Mouse (Mus musculus) cerebellum, postnatal 4 days (tissue): Measurements from ENCODE around the gene Tmem132d.

Source experiments
- DNase-seq, 2 experiments: peaks; one replicate each; pipeline ENCODE4 v3.0.0; 2022; ENCODE audit warnings: low spot score in 2 of 2, mixed read lengths in 1 of 2

The Tmem132d gene

DNA sequence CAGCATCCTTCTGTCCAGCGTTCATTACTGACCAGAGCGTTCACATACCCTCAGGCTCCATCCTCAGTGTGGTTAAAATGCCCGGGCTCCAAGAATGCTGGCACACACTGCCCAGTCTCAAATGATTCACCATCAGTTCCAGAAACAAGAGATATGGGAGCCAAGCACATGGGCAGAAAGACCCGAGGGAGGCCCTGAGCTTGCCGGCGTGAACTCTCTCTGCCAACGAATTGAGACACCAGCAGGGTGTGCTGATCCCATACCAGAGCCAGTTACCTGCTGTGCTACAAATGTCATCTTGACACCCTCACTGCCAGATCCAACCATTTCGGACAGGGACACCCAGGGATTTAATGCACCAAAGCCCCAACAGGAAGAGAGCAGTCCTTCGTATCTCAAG, 25.3 kb downstream of the Tmem132d start:
- DNase-seq: peak in 1 of 2 experiments; percentile 17

DNA sequence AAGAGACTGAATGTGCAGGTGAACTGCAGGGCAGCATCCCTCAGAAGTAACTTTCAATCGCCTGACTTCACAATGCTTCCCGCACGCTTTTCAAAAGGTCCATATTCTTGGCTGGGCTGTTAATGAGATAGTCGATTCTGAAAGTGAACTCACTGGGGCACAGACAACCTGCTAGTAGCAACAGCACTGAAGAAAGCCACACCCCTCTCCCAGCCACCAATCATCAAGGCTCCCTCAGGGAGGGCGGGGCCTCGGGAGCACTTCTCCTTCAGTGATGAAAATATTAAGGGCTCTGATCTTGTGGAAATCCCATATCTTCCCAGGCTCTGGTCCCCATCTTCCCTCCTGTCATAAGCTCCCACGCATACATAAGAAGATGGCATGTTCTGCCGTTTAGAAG, 27.8 kb downstream of the Tmem132d start:
- no peak for DNase-seq

DNA sequence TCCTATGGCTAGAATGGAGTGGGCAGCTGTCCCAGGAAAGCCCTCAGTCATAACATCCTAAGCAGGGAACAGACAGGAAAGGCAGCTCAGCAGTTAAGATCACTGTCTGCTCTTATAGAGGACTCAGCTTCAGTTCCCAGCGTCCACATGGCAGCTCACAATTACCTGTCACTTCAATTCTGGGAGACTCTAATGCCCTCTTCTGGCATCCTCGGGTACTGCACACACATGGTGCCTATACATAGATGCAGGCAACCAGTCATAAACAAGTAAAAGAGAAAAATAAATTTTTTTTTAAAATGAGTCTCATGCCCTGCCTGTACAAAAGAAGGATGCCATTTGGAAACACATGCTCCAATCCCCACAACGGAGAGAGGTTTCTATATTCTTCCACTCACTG, 28.7 kb downstream of the Tmem132d start:
- DNase-seq: no peak

DNA sequence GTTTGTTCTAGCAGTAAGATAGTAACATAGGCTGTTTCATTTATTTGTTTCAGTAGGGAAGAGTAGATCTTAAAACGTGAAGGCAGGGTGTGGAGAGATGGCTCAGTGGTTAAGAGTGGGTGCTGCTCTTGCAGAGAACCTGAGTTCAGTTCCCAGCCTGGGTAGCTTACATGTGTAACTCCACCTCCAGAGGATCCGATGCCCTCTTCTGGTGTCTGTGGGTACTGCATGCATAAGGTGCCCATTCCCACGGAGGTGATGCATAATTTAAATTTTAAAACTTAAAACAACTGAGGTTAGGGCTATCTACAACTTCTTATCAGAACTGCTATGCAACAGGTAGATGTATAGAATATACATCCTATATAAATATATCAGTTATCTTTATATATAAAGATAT, 40.5 kb downstream of the Tmem132d start:
- no peak for DNase-seq

DNA sequence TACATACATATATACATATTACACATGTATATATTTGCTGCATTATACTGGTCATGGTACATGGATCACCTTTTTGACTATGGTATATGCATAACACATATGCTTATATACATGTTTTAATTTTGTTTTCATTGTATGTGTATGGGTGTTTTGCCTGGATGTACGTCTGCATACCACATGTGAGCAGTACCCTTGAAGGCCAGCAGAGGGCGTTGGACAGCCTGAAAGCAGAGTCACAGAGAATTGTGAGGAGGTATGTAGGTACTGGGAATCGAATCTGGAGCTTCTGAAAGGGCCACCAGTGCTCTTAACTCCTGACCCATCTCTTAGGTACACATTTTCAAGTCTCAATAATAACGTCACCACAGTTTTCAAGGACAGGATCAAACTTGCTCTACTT, 43.2 kb downstream of the Tmem132d start:
- DNase-seq: peak in 1 of 2 experiments; percentile 8

DNA sequence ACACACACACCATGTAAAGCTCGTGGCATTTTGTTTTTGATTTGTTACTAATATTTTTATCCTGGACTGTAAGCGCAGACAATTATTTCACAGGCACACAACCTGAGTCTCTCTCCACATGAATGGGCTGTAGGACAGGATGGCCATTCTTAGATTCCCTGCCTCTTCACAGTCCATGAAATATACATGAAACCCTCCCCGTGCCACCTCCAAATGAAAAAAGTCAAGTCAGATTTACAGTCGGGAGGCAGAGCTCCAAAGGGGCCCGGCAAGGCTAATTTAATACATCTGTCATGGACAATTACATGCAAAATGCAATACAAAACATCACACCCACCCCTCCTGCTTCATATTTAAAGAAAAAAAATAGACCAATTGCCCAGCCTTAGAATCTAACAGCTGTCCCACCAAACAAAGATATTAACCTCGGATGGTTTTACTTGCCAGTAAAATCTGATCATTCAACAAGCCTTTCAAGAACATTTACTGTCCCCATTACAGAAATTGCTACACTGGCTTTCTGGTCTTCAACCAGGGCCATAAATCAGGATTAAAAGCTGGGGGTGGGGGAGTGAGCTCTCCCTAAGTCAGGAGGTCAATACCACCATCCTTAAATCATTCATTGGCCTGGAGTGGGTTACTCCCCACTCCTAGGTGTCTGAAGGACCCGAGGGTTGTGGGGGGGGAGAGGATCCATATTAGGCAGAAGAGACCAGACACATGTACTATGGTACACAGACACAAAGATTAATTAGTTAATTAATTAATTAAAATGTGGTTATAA, 44.3 kb downstream of the Tmem132d start:
- no peak for DNase-seq

DNA sequence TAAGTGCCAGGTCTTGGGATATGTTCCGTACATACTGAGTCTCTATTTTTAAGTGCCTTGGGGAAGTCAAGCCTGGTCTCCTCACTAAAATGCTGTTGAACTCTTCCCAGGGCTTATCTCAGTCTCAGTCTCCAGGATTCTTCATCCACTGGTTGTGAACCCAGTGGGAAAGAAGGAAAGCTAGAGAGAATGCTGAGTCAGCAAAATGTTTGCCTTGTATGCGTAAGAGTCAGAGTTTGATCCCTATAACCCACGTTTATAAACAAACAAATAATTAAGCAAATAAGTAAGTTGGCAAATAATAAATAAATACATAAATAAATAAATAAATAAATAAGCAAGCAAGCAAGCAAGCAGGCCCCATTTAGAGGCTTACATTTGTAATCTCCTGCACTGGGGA, 63.1 kb downstream of the Tmem132d start:
- DNase-seq: no peak

DNA sequence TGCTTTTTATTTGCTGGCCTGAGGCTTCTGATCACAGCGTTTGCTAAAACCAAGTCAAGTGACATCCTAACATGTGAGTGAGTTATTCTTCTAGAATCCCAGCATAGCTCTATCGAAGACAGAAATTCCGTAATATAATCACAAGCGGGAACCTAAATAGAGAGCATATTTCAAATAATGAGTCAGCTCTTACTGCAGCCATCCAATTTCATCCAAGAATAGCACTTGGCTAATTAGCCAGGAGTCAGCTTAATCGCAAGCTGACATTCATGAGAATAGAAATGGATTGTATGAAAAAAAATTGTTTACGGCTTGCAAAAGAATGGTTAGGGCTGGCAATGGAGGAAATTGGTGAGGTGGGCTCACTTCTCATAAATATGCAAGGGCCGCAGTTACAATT, 63.8 kb downstream of the Tmem132d start:
- no peak for DNase-seq

DNA sequence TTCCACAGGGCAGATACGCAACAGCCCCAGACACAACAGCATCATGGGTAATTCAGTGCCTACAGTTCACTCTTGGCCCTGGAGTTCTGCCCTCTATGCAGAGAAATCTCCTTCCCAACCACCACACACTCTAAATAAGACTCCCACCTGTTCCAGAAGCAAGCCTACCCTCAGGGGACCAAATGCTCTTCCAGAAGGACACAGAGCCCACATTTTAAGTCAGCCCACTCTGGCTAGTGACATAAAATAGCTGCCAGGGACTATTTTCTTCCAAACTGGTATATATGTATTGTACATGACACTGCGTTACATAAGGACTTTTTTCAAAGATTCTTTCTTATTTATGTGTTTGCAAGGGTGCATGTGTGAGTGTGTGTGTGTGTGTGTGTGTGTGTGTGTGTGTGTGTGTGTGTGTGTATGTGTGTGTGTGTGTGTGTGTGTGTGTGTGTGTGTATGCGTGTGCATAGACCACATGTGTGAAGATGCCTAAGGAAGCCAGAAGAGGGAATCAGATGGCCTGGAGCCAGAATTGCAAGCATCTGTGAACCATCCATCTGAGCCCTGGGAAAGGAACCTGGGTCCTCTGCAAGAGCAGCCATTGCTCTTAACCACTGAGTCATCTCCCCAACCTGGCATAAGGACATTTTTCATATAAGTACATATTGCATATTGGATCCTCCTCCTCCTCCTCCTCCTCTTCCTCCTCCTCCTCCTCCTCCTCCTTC, 67.5 kb downstream of the Tmem132d start:
- no peak for DNase-seq

DNA sequence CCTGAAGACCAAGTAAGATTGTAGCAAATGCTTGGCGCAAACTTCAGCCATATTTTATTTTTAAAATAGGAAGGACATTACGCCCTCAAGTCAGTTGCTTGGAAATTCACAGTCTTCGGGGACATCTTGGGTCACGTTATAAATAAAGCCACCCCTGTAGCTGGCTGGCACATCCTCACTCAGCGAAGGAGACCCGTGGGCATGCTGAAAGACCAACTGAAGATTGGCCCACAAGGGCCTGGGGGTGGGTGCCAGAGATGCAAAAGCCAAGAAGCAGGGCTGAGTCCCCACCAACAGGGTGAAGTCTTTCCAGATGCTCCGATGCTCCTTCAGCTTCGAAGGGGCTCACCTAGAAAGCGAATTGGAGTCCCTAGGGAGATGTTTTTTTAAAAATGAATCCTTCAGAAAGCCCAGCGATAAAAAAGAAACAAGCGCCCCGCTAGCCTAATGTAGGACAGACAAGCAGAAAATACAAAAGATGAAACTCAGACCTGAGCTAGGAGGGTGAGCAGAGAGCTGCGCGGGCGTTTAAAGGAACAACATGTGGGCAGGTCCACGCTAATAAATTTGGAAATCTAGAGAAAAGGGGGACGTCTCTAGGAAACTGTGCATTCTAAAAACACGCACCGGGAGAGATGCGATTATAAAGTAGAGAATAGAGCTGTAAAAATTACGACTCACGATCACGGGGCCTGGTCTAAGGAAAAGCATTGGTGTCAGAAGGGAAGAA, 71.8 kb downstream of the Tmem132d start:
- no peak for DNase-seq

DNA sequence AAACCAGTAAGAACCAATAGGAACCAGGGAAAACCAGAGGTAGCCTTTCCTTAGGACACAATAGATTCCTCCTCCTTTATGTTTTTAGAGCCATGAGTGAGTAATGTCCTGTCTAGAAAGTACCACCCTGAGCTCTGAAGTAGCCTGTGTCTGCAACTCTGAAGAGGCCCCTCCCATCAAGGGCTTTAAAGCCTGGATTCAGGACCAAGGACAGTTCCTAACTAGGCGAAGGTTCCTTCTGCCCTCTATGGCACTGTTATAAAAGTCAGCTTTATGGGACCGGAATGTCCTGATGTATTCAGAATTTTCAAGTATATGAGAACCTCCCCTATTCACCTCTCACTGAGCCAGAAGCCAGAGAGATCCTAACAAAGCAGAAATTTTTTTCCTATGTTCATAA, 84.0 kb downstream of the Tmem132d start:
- no peak for DNase-seq

DNA sequence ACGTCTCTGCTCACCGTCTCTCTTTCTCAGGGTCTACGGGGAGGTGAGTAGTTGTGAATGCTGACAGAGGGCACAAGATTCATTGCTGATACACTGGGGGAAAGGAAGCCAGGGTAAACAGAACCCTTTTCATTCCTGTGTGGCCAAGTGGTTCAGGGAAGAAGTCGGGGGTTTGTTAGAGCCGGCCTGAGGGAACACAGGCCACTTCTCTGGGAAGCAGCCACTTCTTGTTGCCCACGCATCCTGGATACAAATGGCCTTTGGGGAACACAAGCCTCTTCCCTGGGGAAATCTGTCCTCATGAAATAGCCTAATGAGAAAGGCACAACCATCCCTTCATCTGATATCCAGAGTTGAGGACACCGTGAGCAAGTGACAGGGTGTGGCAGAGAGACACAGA, 96.0 kb downstream of the Tmem132d start:
- DNase-seq: no peak

DNA sequence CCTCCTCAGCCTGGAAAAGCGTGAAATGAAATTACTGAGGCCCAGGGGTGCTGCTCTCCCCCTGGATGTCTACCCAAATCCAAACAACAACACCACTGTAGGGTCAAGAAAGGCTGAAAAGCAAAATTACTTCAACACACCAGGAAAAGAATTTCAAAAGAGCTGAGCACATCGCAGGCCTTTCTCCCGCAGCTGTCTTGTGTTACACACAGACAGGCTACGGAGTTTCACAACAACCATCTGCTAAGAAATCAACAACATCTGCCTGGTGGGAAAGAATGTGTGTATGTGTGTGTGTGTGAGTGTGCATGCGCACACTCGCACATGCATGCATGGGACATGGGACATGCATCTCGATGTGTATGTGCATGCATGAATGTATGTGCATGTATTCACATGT, 100.1 kb downstream of the Tmem132d start:
- no peak for DNase-seq

DNA sequence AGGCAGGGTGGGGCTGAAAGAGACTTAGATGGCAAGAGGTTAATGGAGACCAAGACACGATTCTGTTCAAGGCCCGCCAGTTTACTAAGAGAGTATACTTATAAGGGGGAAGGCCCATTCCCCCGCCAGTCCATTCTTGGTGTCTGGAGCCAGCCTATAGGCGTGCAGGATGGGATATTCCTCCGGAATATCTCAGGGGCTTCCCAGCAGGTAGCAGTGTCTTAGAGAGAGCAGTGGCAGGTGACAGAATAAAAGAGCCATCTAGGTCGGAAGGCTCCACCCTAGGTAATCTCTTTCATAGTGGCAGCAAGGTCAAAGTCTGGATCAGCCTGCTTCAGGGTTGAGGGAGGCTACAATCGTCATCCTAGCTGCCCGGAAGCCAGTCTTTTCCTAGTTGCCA, 102.5 kb downstream of the Tmem132d start:
- no peak for DNase-seq

DNA sequence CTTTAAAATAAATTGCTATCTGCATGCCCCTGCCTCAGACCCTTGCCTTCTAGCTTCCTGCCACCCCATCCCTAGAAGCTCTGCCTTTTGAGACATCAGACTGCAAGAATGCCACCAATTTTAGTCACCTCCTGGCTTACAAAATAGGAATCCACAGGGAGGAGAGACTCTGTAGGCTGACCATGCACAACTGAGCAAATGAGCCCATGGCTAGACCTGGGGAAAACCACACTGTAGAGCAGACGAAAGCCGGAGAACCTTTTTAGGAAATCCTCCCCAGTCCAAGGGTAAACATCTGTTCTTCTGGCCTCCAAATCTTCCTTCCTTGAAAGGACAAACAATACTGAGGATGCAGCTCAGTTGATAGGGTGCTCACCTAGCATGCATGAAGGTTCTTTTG, 130.5 kb downstream of the Tmem132d start:
- DNase-seq: no peak

DNA sequence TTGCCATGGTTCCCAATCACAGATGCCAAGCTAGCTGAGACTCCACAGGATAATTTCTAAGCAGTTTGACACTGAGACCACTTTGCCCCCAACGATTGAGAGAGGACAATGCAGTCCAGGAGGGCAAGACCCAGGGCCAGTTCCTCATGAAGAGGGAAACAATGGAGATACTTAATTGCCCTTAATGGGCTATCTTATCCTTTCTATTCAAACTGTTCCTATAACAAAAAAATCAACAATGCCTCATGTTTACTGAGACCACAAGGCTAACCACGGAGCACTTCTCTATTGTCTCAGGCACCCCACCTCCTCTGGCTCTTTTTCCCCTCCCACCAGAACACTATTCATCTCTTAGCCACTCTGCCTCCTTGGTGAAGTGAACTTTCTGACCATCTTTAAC, 141.7 kb downstream of the Tmem132d start:
- no peak for DNase-seq

DNA sequence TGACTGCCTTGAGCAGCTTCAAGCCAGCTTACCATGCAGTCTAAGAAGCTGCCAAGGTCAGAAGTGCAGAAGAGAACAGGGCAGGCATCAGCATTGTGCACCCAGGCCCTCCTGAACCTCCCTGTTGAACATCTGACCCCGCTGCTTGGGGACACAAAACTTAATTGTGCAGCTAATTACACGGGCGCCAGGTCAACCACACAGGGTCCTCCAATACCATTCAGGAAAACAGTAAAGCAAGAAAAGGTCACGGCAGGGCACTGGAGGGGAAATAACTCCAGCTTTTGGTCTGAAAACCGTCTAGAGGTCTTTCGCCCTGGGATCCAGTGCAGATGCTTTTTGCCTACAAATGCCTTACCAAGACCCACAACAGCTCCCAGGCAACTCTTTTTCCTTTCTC, 159.6 kb downstream of the Tmem132d start:
- no peak for DNase-seq

DNA sequence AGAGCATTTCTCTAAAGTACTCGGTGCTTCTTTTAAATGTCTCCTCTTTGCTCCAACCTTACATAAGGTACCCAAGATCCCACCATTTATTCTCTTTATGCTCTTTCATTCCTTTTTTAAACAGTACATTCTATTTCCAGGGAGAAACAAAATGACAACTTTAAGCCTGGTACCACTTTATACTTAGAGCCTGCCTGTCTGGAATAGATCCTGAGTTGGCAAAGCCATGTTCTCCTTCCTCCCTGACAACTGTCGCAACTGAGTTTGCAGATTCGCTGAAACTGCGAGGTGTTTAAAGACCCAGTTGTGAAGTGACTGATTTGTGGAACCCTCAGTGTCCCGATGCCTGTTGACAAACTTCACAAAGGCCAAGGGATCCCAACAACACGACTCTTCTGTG, 165.5 kb downstream of the Tmem132d start:
- DNase-seq: no peak

DNA sequence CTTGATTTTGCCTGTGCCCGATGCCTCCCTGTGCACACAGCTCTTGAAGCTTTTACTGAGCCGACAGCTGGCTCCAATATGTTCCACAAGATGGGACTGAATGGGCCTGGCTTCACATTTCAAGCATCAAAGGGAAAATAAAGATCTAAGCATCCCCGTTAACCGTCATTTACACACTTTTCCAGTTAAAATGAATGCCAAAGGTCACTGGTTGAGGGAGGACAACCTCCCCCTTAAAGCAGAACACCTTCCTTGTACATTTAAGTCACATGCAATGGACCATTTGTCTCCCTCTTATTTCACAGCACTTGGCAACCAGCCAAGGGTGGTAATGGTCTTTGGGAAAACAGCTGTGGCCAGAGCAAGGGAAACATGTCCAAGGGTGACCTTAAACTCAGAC, 188.7 kb downstream of the Tmem132d start:
- no peak for DNase-seq

DNA sequence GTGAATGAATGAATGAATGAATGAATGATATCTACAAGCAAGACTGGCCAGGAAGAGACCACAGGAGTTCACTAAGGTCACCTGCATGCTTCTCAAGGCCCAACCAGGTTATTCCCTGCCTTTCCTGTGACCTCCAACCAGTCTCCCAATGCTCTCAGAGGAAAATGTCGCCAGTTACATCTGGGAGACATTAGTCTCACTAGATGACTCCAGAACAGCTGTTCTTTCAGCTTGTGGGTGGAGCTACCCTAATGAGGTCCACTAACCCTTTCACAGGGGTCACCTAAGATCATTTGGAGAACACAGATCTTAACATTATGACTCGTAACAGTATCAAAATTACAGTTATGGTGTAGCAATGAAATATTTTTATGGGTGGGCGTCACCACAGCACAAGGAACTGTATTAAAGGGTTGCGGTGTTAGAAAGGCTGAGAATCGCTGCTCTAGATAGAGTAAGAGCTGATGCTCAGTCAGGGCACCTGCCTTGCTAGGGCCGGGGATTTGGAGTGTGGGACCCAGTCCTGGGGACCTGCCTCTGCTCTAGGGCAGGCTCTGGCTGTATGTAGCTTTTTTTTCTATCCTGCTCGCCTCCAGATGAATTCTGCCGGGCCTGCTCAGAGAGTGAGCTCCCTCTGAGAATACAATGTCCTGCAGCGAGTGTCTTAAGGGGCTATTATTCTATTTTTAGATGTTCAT, 196.1 kb downstream of the Tmem132d start:
- DNase-seq: no peak

DNA sequence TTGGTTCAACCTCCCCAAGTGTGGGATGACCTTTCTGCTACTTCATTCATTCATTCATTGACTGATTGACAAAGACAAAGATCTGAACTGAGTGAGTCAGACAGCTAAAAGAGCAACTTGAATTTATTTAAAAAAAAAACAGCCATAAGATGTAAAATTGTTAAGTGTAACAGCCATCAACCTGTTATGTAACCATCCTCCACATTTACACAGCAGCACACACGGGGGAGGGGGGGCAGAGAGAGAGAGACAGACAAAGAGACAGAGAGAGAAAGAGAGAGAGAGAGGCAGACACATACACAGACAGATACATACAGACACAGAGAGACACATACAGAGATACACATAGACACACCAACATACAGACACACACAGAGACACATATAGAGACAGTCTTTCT, 197.3 kb downstream of the Tmem132d start:
- no peak for DNase-seq

DNA sequence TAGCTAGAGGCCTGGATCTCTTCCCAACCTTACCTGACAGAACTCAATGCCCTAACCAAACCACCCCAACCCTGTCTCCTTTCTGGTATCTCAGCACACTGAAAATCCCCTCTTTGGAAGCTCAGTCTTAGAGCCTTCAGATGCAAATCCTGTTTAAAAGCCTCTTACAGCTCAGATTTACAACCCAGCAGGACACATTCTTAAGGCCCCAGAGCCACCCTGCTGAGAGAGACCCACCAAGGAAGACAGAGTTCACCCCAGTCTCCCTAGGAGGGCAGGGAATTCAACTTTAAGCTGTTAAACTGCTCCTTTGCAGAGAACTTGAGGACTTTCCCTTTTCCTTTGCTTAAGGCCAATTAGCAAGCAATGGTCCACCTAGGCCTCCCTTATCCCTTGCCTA, 199.8 kb downstream of the Tmem132d start:
- DNase-seq: no peak
